ENCODE assay signal across 9 mouse cellular contexts in genomic region chr13:107899600-107900229, GRCm38 (mm10).
A peak's percentile ranks its signal among the peaks of the same experiment; 100 is the strongest.
DNase-seq lines count a peak whose midpoint lies in the region; ATAC-seq lines count a peak whose summit lies in the region.
"Had no signal": no experiment of that assay in that cellular context is flagged by ENCODE, and none has a peak within 500 bp of the region (broad histone marks: within the 10 kb centered on the region; RNA-seq: fewer than 3 reads in every experiment).

No protein-coding gene starts in this region.

- H3K4me1 ChIP-seq in embryonic facial prominence, embryonic 13.5 days: peaks cover 9% of the 10 kb centered on the region
- H3K4me1 ChIP-seq in embryonic facial prominence, embryonic 10.5 days: peaks cover 27% of the 10 kb centered on the region
- no peaks in the 10 kb centered on the region for H3K4me1 ChIP-seq in stomach, embryonic 14.5 days (ENCODE audit: control insufficient read depth, insufficient read depth, low read length)

- H3K4me3 ChIP-seq in embryonic facial prominence, embryonic 13.5 days: no peak overlapping the region
- no peak overlapping the region for H3K4me3 ChIP-seq in embryonic facial prominence, embryonic 10.5 days
- H3K4me3 ChIP-seq in stomach, embryonic 14.5 days (ENCODE audit: low read depth, low read length): no peak overlapping the region
- H3K4me3 ChIP-seq: limb, embryonic 15.5 days had no signal

- WGBS in embryonic facial prominence, embryonic 13.5 days: 37% methylated on average over 8 of the region's 8 CpGs
- 59% methylated on average over 8 of the region's 8 CpGs for WGBS in embryonic facial prominence, embryonic 10.5 days
- WGBS in stomach, embryonic 14.5 days: 61% methylated on average over 8 of the region's 8 CpGs

- no peak overlapping the region for H3K4me2 ChIP-seq in embryonic facial prominence, embryonic 13.5 days
- H3K4me2 ChIP-seq in stomach, embryonic 14.5 days (replicated peaks; ENCODE audit: low read depth, low read length): no peak overlapping the region
- H3K4me2 ChIP-seq: limb, embryonic 15.5 days had no signal

- H3K27me3 ChIP-seq in embryonic facial prominence, embryonic 13.5 days: no peaks in the 10 kb centered on the region
- H3K27me3 ChIP-seq in embryonic facial prominence, embryonic 10.5 days (replicated peaks; ENCODE audit: low read depth, poor library complexity, severe bottlenecking): no peaks in the 10 kb centered on the region
- no peaks in the 10 kb centered on the region for H3K27me3 ChIP-seq in stomach, embryonic 14.5 days (ENCODE audit: control insufficient read depth, insufficient read depth, low read length)
- H3K27me3 ChIP-seq: limb, embryonic 15.5 days had no signal

- DNase-seq in embryonic facial prominence, embryonic 10.5 days (ENCODE audit: low spot score): no peak
- DNase-seq in right cerebral cortex, postnatal 14 days: peak; percentile 29
- no peak for DNase-seq in right cerebral cortex, postnatal 4 days
- peak; percentile 75 for DNase-seq in kidney, postnatal 14 days
- no peak for DNase-seq in thymus, postnatal 14 days
- no peak for DNase-seq in spleen, adult 18-20 months

- ATAC-seq in embryonic facial prominence, embryonic 13.5 days (ENCODE audit: insufficient number of reproducible peaks, insufficient read depth, low FRiP score, low TSS enrichment, low read depth): no peak
- no peak for ATAC-seq in stomach, embryonic 14.5 days (ENCODE audit: insufficient number of reproducible peaks, insufficient read depth, low FRiP score, low read depth)

- H3K36me3 ChIP-seq in embryonic facial prominence, embryonic 13.5 days: no peaks in the 10 kb centered on the region
- no peaks in the 10 kb centered on the region for H3K36me3 ChIP-seq in embryonic facial prominence, embryonic 10.5 days (replicated peaks)
- no peaks in the 10 kb centered on the region for H3K36me3 ChIP-seq in stomach, embryonic 14.5 days (ENCODE audit: control insufficient read depth, insufficient read depth, low read length)
- H3K36me3 ChIP-seq: limb, embryonic 15.5 days had no signal

- no peak overlapping the region for H3K9ac ChIP-seq in embryonic facial prominence, embryonic 13.5 days
- H3K9ac ChIP-seq in stomach, embryonic 14.5 days (replicated peaks; ENCODE audit: low read depth, low read length): no peak overlapping the region
- H3K9ac ChIP-seq: limb, embryonic 15.5 days had no signal

- H3K27ac ChIP-seq in embryonic facial prominence, embryonic 13.5 days: 0 out of 2 replicates have a peak overlapping the region, but pooled peaks have one; percentile 11
- H3K27ac ChIP-seq in embryonic facial prominence, embryonic 10.5 days (replicated peaks): no peak overlapping the region
- 0 out of 2 replicates have a peak overlapping the region, but pooled peaks have one; percentile 30 for H3K27ac ChIP-seq in stomach, embryonic 14.5 days (ENCODE audit: low read length)
- H3K27ac ChIP-seq: limb, embryonic 15.5 days had no signal

- no peaks in the 10 kb centered on the region for H3K9me3 ChIP-seq in embryonic facial prominence, embryonic 13.5 days
- no peaks in the 10 kb centered on the region for H3K9me3 ChIP-seq in embryonic facial prominence, embryonic 10.5 days
- H3K9me3 ChIP-seq in stomach, embryonic 14.5 days (ENCODE audit: control insufficient read depth, low read depth, low read length): no peaks in the 10 kb centered on the region
- H3K9me3 ChIP-seq: limb, embryonic 15.5 days had no signal

Comparison
In these comparisons a context has a peak if more than half of its experiments do, and no peak if none do; other contexts are left out.
1. DNase-seq: peak in right cerebral cortex, postnatal 14 days (single experiment) and kidney, postnatal 14 days (single experiment); none in embryonic facial prominence, embryonic 10.5 days (single experiment), right cerebral cortex, postnatal 4 days (single experiment), thymus, postnatal 14 days (single experiment) and spleen, adult 18-20 months (0 of 2).